Mouse (Mus musculus) c-Kit-negative CD71-positive TER-119-positive erythroid progenitor cells, embryonic 14.5 days (primary cell): ENCODE measurements around the gene Rufy1.
A peak's percentile ranks its signal among the peaks of the same experiment; 100 is the strongest.
"Not testable (repeated sequence)": the region's sequence is repeated elsewhere in the genome, so short reads cannot be mapped to it uniquely, and the experiment has no call there.

Experiments
- DNase-seq: peaks from one replicate; pipeline ENCODE4 v3.0.0-alpha.2; 2013; ENCODE audit warnings: low read depth, low spot score

Rufy1 gene

GRCm38 (mm10) chr11:50430277-50431133, at the start of gene Rufy1:
Rufy1 (minus strand) TSS chr11:50431125.
- DNase-seq: peak; percentile 78

- DNase-seq: no peak
These were observed 47.1 kb upstream of the Rufy1 start for GRCm38 (mm10) chr11:50478072-50478471.

GRCm38 (mm10) chr11:50477486-50478070, 46.7 kb upstream of the Rufy1 start:
- DNase-seq: no peak

- no peak for DNase-seq
These were observed 46.0 kb upstream of the Rufy1 start for GRCm38 (mm10) chr11:50476971-50477370.

GRCm38 (mm10) chr11:50473933-50474332, 43.0 kb upstream of the Rufy1 start:
- no peak for DNase-seq

GRCm38 (mm10) chr11:50472161-50472939, 41.4 kb upstream of the Rufy1 start:
- no peak for DNase-seq

- no peak for DNase-seq
These were observed 30.6 kb upstream of the Rufy1 start for GRCm38 (mm10) chr11:50461481-50461880.

GRCm38 (mm10) chr11:50459250-50459649, 28.3 kb upstream of the Rufy1 start:
- no peak for DNase-seq

- no peak for DNase-seq
These were observed 26.4 kb upstream of the Rufy1 start for GRCm38 (mm10) chr11:50457111-50457911.

GRCm38 (mm10) chr11:50456455-50456854, 25.5 kb upstream of the Rufy1 start:
- no peak for DNase-seq

- DNase-seq: no peak
These were observed 24.0 kb upstream of the Rufy1 start for GRCm38 (mm10) chr11:50454934-50455333.

- no peak for DNase-seq
These were observed 19.3 kb upstream of the Rufy1 start for GRCm38 (mm10) chr11:50450236-50450635.

GRCm38 (mm10) chr11:50448163-50448562, 17.2 kb upstream of the Rufy1 start:
- DNase-seq: not testable (repeated sequence)

- DNase-seq: peak; percentile 40
These were observed 12.5 kb upstream of the Rufy1 start for GRCm38 (mm10) chr11:50443259-50444065.

- DNase-seq: no peak
These were observed 10.7 kb upstream of the Rufy1 start for GRCm38 (mm10) chr11:50441637-50442036.

- no peak for DNase-seq
These were observed 9.8 kb upstream of the Rufy1 start for GRCm38 (mm10) chr11:50440691-50441090.

GRCm38 (mm10) chr11:50439857-50440256, 8.9 kb upstream of the Rufy1 start:
- DNase-seq: no peak

GRCm38 (mm10) chr11:50432896-50433295, 2.0 kb upstream of the Rufy1 start:
- DNase-seq: no peak

- DNase-seq: no peak
These were observed 1.1 kb upstream of the Rufy1 start for GRCm38 (mm10) chr11:50432069-50432440.
